Mouse (Mus musculus) T-cell, adult 2 months (primary cell): ENCODE results near the gene Fam71d.
A peak's percentile ranks its signal among the peaks of the same experiment; 100 is the strongest.

ENCODE experiments used
- DNase-seq: peaks from one replicate; pipeline ENCODE4 v3.0.0; 2022; ENCODE audit warnings: low spot score

The Fam71d gene

DNA sequence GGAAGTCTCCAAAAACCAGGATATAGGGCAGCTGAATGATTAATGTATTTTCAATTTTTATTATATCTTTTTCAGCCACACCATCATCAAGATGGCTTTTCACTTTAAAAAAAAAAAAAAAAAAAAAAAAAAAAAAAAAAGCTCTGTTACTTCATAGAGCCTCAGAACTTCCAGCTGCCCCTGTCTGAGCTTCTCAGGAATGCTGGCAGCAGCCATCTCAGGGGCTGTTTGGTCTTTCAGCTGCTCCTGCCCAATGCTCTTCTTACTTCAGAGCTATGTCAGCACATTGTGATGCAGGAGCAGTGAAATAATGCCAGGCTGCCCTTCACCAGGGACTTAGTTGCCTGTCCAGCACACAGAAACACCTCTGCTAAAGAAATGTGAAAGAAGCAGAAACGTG is at the start of gene Fam71d:
Gene Fam71d (plus strand): TSS at position 211 of the 400 bp plus-strand sequence.
- no peak for DNase-seq

DNA sequence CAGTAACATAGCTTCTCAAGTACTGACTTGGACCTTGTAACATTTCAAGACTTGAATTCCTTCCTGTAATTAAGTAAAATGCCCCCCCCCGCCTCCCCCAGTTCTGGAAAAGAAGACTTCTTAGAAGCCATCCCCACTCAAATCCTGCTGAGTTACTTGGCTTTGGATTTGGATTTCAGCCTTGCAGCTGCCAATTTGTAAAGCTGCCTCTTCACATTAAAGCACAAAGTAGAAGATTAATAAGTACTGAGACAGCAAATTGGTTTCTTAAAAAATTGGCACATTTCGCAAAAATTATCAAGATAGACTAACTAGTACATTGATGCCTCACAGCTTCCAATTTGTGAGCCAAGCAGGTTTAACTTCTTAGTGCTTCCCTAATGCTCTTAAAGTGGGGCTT is 47.6 kb upstream of the Fam71d start:
- no peak for DNase-seq

DNA sequence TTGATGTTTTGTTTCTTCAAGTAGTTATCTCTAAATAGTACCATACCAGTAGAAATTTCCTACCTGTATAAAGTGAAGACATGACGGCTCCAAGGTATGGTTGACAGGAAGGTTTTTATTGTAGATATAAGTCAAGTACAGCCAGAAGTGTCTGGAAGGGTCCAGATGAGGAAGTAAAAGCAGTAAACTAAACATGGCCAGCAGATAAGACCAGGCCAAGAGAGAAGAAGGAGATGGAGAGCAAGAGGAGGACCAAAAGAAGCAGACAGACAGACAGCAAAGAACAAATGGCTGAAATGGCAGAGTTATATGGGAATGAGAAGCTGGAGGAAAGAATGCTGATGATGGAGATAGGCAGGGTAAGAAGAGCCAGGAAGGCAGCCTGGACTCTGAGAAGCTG is 46.1 kb upstream of the Fam71d start:
- no peak for DNase-seq

DNA sequence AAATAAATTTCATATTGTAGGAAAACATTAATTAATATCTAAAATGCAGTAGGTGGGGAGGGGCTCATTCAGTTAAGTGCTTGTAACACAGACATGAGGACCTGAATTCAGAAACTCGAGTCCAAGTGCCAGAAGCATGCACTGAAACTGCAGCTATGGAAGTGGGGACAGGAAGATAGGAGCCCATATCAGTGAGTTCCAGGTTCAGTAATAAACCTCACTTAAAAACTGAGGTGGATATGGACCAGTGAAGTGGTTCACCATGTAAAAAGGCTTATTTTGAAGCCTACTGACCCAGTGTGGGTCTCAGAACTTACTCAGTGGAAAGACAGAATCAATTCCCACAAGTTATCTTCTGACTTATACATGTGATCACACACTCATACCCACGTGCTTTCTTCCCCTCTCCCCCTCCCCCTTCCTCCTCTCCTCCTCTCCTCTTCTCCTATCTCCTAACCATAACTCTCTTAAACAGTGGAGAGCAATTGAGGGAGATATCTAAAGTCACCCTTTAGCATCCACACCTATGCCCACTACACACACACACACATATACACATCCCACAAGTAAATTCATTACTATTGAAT is 31.5 kb upstream of the Fam71d start:
- DNase-seq = no peak

DNA sequence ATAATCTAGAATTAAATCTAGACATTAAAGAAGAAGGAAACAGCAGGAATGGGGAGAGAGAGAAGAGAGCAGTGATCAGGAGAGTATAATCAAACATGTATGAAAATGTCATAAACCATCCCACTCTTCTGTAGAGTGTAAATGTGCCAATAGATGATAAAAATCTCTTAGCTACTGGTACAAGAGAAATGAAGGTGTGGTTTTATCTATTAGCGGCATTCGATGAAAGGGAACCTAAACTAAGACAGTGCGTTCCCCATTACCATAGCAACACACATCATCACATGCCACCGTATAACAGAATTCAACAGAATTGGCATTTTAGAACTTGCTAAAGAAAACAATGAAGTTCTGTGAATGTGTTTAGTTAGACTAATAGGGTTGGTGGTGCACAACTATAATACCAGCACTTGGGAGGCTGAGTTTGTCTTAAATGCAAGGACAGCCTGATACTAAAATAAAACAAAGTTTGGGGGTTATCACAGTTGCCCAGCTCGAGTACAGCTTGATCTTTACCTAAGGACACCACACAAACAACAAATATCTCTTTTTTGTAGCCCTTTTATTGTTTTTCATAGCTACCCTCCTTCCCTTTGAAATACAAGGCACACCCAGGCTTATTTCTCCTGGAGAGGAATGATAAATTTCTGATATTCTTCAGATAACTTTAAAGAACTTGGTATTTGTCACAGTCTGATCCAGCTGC is 13.1 kb upstream of the Fam71d start:
- no peak for DNase-seq

DNA sequence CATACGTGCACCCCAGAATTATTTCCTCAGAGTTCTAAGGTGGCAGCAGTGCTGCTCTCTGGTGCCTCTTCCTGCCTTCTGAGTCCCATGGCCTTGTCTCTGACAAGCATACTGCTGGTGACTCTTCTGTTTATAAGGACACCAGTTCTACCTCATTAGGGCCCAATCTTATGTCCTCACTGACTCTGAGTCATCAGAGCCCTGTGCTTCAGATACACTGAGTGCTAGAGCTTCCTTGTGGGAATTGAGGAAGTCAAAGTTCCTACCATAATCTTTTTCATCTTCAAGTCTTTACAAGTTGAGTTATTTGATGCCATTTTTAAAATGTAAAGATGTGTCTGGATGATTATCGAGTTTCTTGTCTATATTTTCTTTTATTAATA is 12.5 kb upstream of the Fam71d start:
- DNase-seq = no peak

DNA sequence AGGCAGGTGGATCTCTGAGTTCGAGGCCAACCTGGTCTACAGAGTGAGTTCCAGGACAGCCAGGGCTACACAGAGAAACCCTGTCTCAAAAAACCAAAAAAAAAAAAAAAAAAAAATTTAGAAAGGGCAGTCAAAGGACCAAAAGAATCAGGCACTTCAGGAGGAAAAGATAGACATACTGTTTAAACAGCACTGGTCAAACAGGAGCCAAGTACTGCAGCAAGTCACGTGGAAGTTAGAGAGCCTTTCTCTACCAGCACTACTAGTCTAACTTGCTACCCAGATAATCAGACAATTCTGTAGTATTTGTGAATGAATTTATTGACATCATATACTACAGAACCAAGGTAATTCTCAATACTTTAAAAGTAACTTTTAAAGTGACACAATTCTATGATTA is 10.3 kb upstream of the Fam71d start:
- DNase-seq = no peak

DNA sequence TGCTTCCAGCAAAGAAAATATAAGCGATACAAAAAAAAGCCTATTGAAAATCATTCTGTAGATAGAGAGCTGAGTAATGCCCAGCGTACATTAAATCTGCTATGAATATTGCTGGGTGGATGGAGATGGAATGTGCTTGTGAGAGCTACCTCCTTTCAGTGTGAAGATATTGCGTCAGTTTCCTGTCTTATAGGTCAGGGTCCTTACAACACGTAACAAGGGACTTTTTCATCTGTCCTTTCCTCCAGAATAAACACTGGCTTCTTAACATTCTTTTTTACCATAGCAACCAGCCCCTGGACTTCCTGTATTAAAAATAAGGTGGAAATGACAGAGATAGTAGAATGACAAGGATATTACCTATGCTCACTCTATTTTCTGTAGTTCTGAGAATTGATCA is 9.1 kb upstream of the Fam71d start:
- DNase-seq = no peak

DNA sequence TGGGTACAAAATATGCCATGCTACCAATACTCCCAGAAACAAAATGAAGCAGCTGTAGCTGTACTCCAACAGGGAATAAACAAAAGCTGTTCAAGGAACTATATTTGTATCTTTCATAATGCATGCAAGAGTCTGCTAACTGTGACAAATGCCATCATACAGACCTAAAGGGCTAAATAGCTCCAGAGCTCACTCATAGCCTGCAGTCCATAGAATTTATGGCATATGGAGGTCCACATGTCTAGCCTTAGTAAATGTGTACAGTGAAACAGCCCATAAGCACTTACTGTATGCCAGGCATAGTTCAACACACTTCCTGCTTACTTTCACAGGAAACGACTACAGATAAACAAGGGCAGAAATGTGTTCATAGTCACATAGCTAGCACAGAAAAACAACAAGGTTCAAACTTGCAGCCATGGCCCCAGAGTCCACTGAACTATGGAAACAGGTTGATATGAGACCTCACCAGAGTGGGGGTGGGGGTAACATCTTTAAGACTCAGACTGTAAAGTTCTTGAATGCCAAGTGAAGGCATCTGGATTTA is 5.6 kb upstream of the Fam71d start:
- no peak for DNase-seq

DNA sequence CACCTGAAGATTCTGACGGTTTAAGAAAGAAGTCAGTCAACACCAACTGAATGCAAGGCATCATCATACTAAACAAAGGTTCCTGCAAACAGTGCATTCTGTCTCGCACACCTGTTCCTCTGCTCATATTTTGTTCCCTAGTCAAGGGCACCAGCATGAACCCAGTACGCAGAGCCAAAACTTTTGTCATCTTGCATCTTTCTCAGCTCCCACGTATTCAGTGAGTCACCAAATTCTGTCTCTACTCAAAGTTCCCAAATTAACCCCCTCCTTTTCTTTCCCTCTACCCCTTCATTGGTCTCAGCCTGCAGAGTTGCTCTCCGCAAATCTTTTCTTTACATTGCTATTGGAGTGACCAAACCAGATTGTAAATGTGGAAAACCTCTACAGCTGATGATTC is 2.5 kb upstream of the Fam71d start:
- DNase-seq = no peak

DNA sequence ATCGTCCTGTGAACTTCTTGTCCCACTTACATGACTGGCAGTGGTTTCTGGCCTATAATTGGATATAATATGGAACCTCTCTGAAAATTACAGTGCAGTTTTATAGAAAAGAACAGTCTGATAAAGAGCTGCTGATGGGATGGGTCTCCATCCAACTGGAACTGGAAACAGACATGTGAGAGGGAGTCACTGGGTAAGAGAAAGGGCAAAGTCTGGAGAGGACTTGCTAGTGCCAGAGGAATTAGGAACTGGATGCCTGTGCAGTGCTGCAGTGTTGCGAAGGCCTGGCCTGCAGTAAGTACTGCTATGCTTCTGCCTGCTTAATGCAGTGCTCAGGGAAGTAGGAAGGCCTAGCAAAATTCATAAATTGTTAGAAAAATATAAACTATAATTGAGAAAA is 1.9 kb downstream of the Fam71d start:
- DNase-seq = no peak

DNA sequence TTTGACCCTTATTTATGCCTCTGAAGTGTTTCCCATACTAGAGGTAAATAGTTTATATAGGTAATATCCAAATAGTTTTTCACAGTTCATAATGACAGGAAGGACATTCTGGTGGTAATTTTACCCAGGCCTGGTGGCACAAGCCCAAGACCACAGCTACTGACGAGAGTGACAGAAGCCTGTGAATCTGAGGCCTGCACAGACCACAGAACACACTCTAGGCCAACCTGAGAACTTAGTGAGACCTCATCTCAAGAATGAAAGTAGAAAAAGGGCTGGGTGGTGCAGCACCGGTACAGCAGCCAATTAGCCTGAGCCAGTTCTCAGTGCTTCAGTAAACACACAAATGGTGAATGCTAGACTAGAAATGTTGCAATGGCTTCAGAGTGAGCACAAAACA is 26.4 kb downstream of the Fam71d start:
- DNase-seq = no peak

DNA sequence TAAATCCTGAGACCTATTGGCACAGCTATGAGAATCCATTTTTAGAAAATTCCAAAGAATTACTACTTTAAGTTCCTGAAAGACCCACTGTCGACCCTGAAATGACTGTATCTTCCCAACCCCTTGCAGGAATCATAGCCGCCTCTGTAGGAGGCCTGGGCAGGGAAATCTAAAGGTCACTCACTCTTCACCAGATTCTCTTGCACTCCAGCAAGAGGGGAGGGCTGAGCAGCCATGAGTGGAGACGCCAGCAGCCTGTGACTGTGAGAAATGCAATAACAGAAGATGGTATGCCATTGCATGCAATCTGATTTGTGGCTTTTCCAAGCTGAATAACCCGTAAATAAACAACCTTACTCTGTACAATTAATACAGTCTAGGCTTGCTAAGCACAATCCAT is 36.4 kb downstream of the Fam71d start:
- DNase-seq = no peak

DNA sequence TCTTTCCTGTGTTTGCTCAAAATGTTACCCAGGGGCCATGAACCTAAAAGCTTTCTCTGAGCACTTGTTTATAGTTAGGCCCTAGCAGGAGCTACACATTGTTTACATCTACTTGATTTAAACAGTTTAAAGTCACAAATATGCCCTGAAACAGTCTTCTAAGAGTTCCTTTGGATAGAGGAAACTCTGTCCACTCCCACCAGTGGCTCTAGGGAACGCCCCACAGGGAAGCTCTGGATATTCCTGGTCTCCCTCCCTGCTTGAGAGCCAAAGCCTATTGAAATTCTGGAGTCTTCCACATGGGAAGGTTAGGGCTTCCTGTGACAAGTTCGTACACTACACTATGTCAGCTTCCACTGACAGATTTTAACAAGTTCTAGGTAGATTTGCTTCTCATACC is 48.3 kb downstream of the Fam71d start:
- DNase-seq = no peak

DNA sequence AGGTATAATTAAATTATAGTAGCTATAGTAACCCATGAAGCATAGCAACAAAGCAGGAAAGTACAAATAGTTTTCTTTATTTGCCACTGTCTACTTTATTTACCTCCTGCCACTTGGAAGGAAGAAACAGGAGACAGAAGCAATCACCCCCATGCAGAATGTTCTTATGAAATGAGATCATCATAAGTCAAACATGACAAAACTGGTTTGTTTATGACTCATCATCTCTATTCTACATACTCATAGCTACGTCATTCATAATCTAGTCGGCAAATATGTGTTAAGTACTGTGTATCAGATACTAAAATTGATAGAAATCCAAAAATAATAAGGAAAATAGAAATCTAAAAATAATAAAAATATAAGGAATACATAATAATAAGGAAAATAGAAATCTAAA is 49.0 kb downstream of the Fam71d start:
- no peak for DNase-seq

DNA sequence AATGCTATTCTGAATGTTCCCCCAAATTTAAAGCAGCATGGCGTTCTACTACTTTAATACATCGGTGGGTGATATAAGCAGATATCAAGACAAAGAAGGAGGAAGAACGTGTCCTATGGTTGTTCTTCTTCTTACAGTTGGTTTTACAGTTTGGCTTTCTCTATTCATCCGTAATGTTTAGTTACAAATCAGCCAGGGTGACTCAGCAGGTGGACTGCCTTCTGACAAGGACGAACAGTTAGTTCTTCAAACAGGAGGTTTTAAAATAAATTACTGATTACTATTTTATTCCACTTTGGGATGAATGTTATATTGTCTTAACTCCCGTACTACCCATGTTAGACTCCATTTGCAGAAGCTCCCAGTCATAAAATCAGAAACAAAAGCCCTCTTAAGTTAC is 54.9 kb downstream of the Fam71d start:
- DNase-seq = no peak

DNA sequence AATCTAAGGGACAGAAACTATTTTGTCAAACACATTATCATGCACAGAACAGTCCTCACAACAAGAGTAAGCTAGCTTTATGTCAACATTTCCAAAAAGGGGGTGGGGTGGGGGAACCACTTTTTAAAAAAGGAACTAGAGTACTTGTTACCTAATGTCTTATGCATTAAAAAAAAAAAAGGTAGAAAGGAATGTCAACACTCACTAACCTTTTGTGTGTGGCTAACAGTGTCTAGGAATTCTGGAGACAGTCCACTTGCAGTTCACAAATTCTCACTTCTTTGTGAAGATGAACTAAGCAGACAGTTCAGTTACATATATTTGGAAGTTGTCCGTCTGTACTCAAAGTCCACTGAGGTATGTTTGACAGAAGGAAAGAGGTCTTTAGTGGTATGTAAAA is 56.1 kb downstream of the Fam71d start:
- no peak for DNase-seq

DNA sequence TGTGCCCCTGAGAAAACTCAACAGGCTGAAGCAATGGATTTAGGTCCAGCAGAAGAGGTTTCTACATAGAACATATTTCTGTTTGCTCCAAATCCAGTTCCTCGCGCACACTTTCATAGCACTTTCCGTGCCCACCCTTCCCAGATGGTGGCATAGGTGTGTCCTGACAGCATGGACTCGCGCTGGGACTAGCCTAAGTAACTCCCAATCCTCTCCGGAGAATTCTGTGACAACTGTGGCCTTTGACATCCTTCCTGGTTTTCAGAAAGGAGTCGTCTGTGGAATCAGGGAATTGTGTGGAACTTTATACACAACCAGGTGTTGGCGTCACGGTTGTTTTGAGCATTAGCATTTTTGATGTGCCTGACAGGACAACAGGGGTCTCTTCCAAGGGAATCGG is 56.8 kb downstream of the Fam71d start:
- DNase-seq = no peak

DNA sequence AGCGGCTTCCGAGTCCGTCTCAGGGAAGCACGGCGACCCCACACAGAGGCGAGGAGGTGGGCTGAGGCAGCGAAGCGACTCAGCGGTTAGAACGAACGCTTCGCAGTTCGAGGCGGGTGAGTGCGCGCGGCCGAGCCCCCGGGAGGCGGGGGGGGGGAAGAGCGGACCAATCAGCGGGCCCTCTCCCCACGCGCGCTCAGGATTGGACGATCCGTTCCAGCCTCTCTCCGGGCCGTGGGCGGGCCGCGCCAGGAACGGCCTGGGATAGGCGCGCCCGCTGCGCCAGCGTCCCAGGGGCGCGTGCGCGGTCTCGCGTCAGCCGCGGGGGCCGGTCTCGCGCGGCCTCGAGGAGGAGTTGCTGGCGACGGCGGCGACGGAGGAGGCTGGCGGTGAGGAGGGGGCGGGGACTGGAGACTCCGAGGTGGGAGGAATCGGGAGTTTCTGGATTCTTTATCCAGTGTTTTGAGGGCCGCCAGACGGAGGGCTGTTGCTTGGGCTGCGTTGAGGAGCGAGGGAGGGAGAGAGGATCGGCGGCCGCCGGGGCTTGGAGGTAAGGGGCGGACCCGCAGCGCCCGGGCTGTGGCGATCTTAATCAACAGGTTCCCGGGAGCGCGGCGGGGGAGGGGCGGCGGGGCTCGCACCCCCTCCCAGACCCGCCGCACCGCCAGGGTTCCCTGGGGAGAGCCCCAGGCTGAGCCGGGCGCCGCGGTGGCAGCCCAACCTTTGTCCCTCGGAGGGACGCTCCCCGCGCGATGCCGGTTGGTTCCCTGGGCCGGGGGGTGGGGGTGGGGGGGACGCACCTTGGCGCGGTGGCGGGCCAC is 57.4 kb downstream of the Fam71d start, which contains the start of gene Mpp5:
Gene Mpp5 (plus strand): TSS at position 351 of the 821 bp plus-strand sequence.
- peak; percentile 98 for DNase-seq

DNA sequence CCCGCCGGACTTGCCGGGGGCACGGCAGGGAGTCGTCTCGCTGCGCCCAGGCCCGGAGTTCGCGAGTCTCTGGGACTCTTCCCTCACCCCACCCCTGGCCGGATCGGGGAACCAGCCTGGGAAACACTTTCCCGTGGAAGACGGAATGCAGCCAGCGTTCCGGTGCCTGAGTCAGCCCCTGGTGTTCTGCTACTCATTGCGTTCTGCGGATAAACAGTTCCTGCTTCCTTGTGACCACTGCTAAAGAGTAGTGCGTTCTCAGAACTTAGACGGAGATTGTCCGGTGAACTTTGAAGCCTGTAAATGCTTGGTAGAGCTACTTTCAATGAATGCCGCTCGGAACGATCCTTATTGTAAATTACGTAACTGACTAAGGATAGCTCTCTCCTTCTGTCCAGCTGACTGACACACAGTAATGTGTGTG is 58.1 kb downstream of the Fam71d start:
- peak; percentile 25 for DNase-seq

DNA sequence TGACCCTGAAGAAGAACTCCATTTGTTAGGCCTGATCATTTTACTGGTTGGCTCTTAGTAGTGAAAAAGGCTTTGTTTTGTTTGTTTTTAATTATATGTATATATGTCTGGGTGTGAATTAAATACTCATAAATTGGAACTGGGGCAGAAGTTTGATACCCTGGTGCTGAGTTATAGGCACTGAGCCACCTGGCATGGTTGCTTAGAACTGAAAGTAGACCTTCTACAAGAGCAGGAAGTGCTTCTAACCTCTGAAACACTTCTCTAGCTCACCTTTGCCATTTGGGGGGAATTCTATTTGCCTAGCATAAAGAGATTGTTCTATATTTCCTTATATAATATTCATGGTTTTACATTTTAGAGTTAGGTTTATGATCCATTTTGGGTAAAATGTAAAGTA is 70.6 kb downstream of the Fam71d start:
- DNase-seq = no peak

DNA sequence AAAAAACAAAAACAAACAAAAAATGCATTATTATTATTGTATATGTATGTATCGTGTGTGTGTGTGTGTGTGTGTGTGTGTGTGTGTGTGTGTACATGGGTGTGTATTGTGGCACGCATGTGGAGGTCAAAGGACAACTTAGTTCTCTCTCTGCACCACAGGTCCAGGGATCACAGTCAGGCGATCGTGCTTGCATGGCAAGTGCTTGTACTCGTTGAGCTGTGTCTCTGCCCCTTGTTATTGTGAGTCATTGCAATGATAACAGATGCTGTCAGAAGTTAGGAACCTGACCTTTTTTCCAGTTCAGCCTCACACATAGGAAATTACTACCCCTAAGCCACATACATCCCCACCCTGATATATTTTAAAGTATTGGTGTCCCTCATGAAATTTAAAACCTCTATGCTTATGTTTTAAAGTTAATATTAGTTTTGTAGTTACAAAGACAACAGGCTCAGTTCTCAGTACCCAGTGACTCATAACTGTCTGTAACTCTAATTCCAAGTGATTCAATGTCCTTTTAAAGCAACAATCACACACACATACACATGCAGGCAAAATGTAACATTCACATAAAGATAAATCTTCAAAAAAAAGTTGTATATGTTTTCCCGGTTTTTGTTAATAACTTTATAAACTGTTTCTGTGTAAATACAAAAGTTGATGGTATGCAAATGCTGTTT is 77.8 kb downstream of the Fam71d start:
- no peak for DNase-seq
